Mouse (Mus musculus) brain, embryonic 14.5 days (tissue): ENCODE data around the gene 1700028P14Rik. TPM values are rescaled to one million over a fixed set of nuclear protein-coding genes. Genes with fewer than 3 reads are reported as not detected.
"Not testable (repeated sequence)": the region's sequence is repeated elsewhere in the genome, so short reads cannot be mapped to it uniquely, and the experiment has no call there.

Experiments
- DNase-seq: peaks from one replicate; pipeline ENCODE4 v3.0.0-alpha.2; 2011; ENCODE audit warnings: low read depth
- CTCF ChIP-seq: fragments of 200-500 bp; IDR thresholded peaks from 2 replicates; pipeline ENCODE4 v1.5.1; 2012; ENCODE audit warnings: inconsistent platforms, mild to moderate bottlenecking, moderate library complexity, borderline replicate concordance; ENCODE audit not compliant: insufficient read depth, insufficient read length; ENCODE audit errors: extremely low read depth
- POLR2A ChIP-seq: fragments of 200-500 bp; IDR thresholded peaks from 2 replicates; pipeline ENCODE4 v1.6.1; 2012; ENCODE audit warnings: mild to moderate bottlenecking, inconsistent platforms, borderline replicate concordance; ENCODE audit not compliant: poor library complexity, insufficient read depth, insufficient read length, severe bottlenecking; ENCODE audit errors: extremely low read depth
- polyA plus RNA-seq: library from polyadenylated mRNA; depleted of rRNA; stranded (reverse); fragments of >200 nt; gene quantifications from 2 replicates; pipeline ENCODE4 v1.2.3, GENCODE M21; 2012; rRNA removed

1700028P14Rik gene
- 1.0 and 1.8 TPM in 2 replicates for polyA plus RNA-seq

- DNase-seq, result peak; percentile 80
- TF ChIP-seq CTCF (no peak), POLR2A (no peak)
Observed at GRCm38 (mm10) chr19:23652644-23653043, at the start of gene 1700028P14Rik. Gene 1700028P14Rik (minus strand): TSS chr19:23652812.

- TF ChIP-seq POLR2A (no peak), CTCF (no peak)
- no peak for DNase-seq
Observed at GRCm38 (mm10) chr19:23699131-23699530, 46.5 kb upstream of the 1700028P14Rik start.

GRCm38 (mm10) chr19:23698366-23698765 lies 45.8 kb upstream of the 1700028P14Rik start:
- DNase-seq, result no peak
- TF ChIP-seq CTCF (no peak), POLR2A (no peak)

- DNase-seq, result no peak
- TF ChIP-seq CTCF, result no peak
- no peak for TF ChIP-seq POLR2A
Observed at GRCm38 (mm10) chr19:23697861-23698260, 45.2 kb upstream of the 1700028P14Rik start.

- no peak for TF ChIP-seq POLR2A
- TF ChIP-seq CTCF, result no peak
- peak; percentile 76 for DNase-seq
Observed at GRCm38 (mm10) chr19:23694344-23694743, 41.7 kb upstream of the 1700028P14Rik start.

GRCm38 (mm10) chr19:23688421-23688946 lies 35.9 kb upstream of the 1700028P14Rik start:
- peak; percentile 60 for DNase-seq
- no peak for TF ChIP-seq CTCF
- TF ChIP-seq POLR2A, result no peak

GRCm38 (mm10) chr19:23687296-23688021 lies 34.8 kb upstream of the 1700028P14Rik start, which contains the start of gene Ptar1:
Gene Ptar1 (plus strand): TSS chr19:23687429.
- peak; percentile 94 for DNase-seq

GRCm38 (mm10) chr19:23686962-23687295 lies 34.3 kb upstream of the 1700028P14Rik start:
- DNase-seq, result no peak
- no peak for TF ChIP-seq CTCF
- no peak for TF ChIP-seq POLR2A

More at GRCm38 (mm10) chr19:23687296-23688021, 34.8 kb upstream of the 1700028P14Rik start, which contains the start of gene Ptar1:
- peak; percentile 95 for TF ChIP-seq POLR2A
- TF ChIP-seq CTCF, result no peak

GRCm38 (mm10) chr19:23675656-23676055 lies 23.0 kb upstream of the 1700028P14Rik start:
- not testable (repeated sequence) for DNase-seq

- no peak for DNase-seq
- TF ChIP-seq POLR2A (no peak), CTCF (no peak)
Observed at GRCm38 (mm10) chr19:23673021-23673420, 20.4 kb upstream of the 1700028P14Rik start.

- TF ChIP-seq POLR2A (no peak), CTCF (no peak)
- DNase-seq, result peak; percentile 59
Observed at GRCm38 (mm10) chr19:23668142-23668655, 15.6 kb upstream of the 1700028P14Rik start.

GRCm38 (mm10) chr19:23664083-23664482 lies 11.5 kb upstream of the 1700028P14Rik start:
- TF ChIP-seq POLR2A, result no peak
- TF ChIP-seq CTCF, result no peak
- no peak for DNase-seq
